Mouse (Mus musculus) small intestine, adult 2 months (tissue): Measurements from ENCODE around the gene Sde2.

Source experiments
- CTCF ChIP-seq: fragments of 200-500 bp; IDR thresholded peaks from 2 replicates; pipeline ENCODE4 v1.5.1; 2012; ENCODE audit warnings: low read depth, mild to moderate bottlenecking, control low read depth, inconsistent platforms, low read length, moderate library complexity, mixed read lengths; ENCODE audit not compliant: insufficient replicate concordance, insufficient read length; ENCODE audit errors: extremely low read depth
- POLR2A ChIP-seq: fragments of 200-500 bp; IDR thresholded peaks from 2 replicates; pipeline ENCODE4 v1.6.1; 2012; ENCODE audit warnings: low read depth, mild to moderate bottlenecking, control low read depth, inconsistent platforms, low read length, moderate library complexity

DNA sequence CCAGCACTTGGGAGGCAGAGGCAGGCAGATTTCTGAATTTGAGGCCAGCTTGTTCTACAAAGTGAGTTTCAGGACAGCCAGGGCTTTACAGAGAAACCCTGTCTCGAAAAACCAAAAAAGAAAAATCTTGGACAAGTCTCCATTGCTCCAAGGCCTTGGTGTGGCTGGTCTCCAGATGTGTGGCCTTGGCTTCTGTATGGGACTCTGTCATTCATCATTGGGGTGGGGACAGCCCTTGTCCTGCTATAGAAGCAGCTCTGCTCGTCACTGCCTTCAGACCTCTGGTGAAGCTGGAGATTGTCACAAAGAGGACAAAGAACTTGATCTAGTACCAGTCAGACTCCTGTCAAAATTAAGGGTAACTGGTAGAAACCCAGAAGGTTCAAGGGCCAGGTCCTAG lies 23.7 kb downstream of the Sde2 start:
- no peak for TF ChIP-seq POLR2A
- no peak for TF ChIP-seq CTCF
